Mouse (Mus musculus): ENCODE measurements around the gene Fn3k. TPM values are rescaled to one million over a fixed set of nuclear protein-coding genes. Genes with fewer than 3 reads are reported as not detected.

The Fn3k gene
- polyA plus RNA-seq (2015; fragmentation: Nextera tagmentation; extraction: Ambion mirVana) = 6.8 and 6.9 TPM in 2 replicates

DNA sequence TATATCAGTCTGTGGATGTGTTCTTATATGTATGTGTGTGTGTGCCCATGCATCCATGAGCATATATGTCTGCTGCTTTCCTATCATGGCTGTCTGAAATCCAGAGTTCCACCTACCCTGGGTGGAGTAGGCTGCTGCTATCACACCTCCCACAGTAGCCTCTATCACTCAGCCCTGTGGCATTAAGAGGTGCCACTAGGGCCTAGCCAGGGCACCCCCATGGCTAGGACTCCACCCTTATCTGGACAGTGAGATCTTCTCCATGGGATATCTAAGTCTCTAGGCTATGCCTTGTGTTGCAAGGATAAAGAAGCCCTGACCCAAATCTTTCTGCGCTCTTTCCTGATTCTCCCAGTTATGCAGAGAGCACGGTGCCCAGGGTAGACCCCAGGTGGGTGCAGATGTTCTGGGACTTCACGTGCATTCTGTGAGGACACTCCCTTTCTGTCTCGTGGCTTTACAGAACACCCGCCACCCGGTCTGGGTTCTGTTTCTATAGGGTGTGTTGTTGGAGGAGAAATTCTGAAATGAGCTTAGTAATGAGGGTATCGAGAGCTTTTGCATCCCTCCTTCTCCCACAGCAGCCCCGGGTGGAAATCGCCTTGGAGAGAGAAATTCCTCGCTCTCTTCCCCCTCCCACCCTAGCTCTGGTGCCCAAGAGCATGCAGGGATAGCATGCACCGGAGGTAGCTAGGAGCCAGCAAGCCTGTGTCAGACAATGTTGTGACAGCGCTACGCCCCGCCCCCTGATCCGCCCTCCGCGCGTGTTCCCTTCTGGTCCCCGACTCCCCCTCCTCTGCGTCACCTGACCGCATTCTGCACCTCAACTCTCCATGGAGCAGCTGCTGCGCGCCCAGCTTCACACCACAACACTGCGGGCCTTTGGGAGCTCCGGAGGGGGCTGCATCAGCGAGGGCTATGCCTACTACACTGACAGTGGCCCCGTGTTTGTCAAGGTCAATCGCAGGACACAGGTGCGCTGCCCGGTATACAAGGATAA is at the start of gene Fn3k:
Gene Fn3k, plus strand, starts transcription at position 758 of the 1,000 bp plus-strand sequence.
- DNase-seq (ENCODE audit: low spot score) = peak; percentile 96

GRCm38 (mm10) chr11:121387750-121388553 is 46.8 kb upstream of the Fn3k start, which contains the start of gene Rab40b:
Gene Rab40b, minus strand, starts transcription at chr11:121388251.
- peak; percentile 77 for DNase-seq (ENCODE audit: low spot score)

DNA sequence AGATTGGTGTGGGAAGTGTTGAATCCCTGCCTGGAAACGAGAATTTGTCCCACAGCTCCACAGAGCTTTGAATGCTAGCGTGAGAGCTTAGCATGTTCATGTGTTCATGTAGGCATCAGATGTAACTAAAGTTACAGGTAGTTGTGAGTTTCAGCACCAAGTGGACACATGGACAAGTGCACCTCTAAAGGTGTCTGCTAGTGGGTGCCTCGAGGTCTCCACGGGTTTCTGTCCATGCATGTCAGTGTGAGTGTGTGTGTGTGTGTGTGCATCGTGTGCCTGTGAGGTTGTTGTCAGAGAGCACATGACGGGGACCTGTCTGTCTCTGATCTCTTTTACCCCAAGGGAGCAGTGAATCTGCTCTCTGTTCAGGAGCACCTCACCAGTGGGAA is 46.2 kb upstream of the Fn3k start:
- no peak for DNase-seq (ENCODE audit: low spot score)

GRCm38 (mm10) chr11:121390793-121391192 is 43.9 kb upstream of the Fn3k start:
- no peak for DNase-seq (ENCODE audit: low spot score)

DNA sequence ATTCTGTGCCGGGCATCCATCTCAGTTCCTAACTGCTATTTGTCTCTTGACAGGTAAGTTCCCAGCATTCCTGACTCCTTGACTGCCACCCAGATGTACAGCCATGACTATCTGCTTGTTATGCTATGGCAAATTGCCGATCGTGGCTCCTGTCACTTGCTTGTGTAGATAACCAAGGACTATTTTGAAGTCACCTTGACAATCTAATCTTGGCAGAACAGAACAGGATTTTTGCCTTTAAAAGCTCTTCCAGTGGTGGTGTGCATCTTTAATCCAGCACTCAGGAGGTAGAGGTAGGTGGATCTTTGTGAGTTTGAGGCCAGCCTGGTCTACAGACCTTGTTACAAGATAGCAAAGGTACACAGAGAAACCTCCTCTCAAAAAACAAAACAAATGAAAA is 42.3 kb upstream of the Fn3k start:
- no peak for DNase-seq (ENCODE audit: low spot score)

DNA sequence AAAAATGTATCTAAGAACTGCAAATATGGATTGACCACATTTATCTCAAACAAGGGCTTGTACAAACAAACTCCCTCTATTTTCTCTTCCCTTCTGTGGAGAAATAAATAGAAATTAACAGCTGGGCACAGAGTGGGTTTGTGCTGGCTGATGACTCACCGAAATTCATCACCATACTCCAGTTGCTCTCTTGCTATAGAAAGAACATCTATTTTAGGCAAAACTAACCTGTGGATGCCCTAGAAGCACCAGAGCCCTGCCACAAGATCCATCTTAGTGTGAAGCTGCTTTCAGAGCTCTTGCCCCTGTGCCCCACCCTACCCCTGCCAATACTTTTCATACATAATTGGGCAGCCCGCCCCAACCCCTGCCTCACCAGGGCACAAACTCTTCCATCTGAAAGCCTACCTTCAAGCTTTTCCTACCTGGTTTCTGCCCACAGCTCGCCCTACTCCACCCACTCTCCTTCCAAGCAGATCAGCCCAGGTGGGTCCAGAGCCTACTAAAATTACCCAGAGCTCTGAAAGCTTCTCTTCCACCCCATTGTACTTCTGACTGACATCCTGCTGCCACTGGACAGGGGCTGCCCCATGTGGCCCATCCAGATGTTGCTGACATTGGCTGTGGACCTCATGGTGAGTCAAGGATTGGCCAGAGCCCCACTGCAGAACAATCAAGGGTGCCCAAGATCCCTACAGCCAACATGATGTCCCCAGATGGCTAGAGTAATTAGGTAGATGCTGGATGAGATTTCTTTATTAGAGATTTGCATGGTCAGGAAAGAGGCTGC is 27.2 kb upstream of the Fn3k start:
- no peak for DNase-seq (ENCODE audit: low spot score)

DNA sequence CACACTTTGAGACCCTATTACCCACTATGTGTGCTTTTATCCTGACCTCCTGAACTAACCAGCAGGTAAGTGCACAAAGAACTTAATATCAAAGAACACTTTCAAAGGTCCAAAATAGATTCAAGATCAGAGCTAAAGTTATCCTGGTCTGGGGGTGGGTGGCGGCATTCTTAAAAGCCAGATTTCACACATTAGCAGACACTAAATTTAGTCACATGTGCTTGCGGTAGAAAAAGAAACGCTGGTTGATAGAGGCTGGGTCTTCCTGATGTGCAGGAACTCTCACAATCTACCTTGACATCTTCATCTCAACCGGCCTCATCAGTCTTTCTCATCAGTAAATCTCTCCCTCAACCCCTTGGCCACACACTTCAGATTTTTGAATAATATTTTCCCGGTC is 20.0 kb upstream of the Fn3k start:
- no peak for DNase-seq (ENCODE audit: low spot score)

GRCm38 (mm10) chr11:121415351-121415750 is 19.4 kb upstream of the Fn3k start:
- no peak for DNase-seq (ENCODE audit: low spot score)

- no peak for DNase-seq (ENCODE audit: low spot score)
Observed at GRCm38 (mm10) chr11:121417971-121418370, 16.7 kb upstream of the Fn3k start.

GRCm38 (mm10) chr11:121418932-121419331 is 15.8 kb upstream of the Fn3k start:
- no peak for DNase-seq (ENCODE audit: low spot score)

- DNase-seq (ENCODE audit: low spot score) = no peak
Observed at GRCm38 (mm10) chr11:121420379-121420778, 14.3 kb upstream of the Fn3k start.

- DNase-seq (ENCODE audit: low spot score) = peak; percentile 98
Observed at GRCm38 (mm10) chr11:121420830-121421552, 13.7 kb upstream of the Fn3k start, which contains the start of gene Fn3krp. Gene Fn3krp, plus strand, starts transcription at chr11:121421401.

- no peak for DNase-seq (ENCODE audit: low spot score)
Observed at GRCm38 (mm10) chr11:121421553-121422173, 13.1 kb upstream of the Fn3k start.

DNA sequence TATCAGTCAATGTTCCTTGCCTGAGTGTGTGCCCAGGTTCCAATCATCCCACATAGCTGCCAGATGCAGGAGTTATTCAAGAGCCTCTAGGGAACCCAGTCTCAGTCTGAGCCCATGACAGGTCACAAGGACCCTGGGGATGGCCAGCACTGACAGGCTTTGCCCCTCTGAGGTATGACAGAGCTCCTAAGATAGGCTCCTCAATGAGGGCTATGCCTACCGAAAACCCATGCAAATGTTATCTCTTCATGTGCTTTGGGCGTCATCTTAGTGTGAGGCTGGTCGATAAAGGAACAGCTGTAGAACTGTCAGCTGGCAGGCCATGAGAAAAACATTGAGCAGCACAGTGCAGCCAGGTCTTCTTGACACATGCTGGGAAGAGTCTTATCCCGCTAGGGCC is 1.3 kb upstream of the Fn3k start:
- DNase-seq (ENCODE audit: low spot score) = no peak

- no peak for DNase-seq (ENCODE audit: low spot score)
Observed at GRCm38 (mm10) chr11:121437236-121437635, 2.5 kb downstream of the Fn3k start.

GRCm38 (mm10) chr11:121439686-121440292 is 5.1 kb downstream of the Fn3k start:
- no peak for DNase-seq (ENCODE audit: low spot score)

DNA sequence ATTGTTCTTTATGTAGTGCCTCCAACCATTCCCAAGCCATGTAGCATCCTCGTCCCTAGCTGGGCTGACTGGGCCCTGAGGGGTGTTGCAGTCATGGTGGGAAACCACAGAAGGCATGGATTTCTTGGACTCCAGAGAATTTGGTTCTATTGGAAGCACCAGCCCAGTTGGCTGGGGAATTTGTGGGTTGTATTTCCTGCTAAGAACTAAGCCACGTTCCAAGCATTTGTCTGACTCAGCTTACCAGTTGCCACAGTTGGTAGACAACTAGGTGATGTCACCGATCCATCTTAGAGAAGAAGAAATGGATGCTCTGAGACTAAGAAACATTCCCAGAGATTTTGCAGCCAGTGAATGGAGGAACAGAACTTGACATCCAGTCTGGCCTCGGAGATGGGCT is 6.9 kb downstream of the Fn3k start:
- DNase-seq (ENCODE audit: low spot score) = no peak

- DNase-seq (ENCODE audit: low spot score) = no peak
Observed at GRCm38 (mm10) chr11:121442076-121442475, 7.4 kb downstream of the Fn3k start.

DNA sequence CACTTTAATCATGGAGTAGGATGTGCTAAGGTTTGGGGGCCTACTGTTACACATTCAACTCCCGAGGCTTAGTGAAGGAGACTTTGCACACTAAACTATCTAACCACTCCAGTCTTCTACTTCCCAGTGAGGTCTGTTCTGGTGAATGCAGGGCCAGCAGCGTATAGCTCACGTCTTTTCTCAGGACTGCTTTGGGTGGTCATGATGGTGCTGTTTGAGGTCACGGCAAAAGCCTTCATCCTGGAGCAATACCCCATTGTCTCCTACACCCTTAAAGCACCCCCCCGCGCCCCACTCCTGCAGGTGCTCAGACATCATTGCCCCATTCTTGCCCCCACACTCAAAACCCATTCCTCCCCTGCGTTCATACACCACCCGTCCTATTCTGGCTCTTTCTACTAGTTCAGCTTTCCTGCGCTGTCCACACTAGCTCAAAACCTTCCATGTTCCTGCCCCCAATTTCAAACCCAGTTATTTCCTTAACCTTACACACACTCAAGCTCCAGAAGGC is 16.6 kb downstream of the Fn3k start:
- peak; percentile 11 for DNase-seq (ENCODE audit: low spot score)

All from thymus, postnatal 0 days (tissue).